Mouse (Mus musculus) left cerebral cortex, postnatal 10 days (tissue): ENCODE results near the gene Mgarp. TPM values are rescaled to one million over a fixed set of nuclear protein-coding genes. Genes with fewer than 3 reads are reported as not detected.
"Not testable (repeated sequence)": the region's sequence is repeated elsewhere in the genome, so short reads cannot be mapped to it uniquely, and the experiment has no call there.

Experiments
- DNase-seq, 2 experiments: peaks; one replicate each; pipeline ENCODE4 v3.0.0; 2021 to 2022; ENCODE audit warnings: low spot score in 2 of 2, mixed read lengths in 1 of 2; ENCODE audit errors: extremely low spot score in 1 of 2
- intact Hi-C: fragments of 180-260 bp; cut with DNase I; formaldehyde crosslinking; loops from one replicate; pipeline ENCODE4 v1.15.1; 2025
- total RNA-seq, 2 experiments: library from RNA; stranded (reverse); gene quantifications; 2 replicates each; pipeline ENCODE4 v1.2.3; 2021

Gene Mgarp
- total RNA-seq, 2 experiments from 2014 or later: not detected

DNA sequence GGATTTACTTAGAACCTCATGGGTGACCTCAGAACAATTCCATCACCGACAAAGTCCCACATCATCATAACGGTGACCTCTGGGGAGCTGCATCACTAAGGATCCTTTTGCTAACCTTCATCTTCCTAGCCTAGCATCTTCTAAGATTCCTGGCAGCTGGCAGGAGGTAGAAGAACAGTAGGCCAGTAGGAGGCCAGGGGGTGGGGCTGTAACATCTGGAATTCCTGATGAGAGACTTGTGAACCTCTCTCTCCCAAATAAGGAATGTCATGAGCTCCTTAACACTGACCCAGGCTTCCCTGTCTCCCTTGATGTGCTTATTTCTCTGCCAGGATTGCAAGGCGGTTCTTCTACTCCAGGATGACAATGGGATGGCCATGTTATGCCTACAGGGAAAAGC lies 45.7 kb downstream of the Mgarp start:
- intact Hi-C loops: no loop called here
- no peak for DNase-seq

DNA sequence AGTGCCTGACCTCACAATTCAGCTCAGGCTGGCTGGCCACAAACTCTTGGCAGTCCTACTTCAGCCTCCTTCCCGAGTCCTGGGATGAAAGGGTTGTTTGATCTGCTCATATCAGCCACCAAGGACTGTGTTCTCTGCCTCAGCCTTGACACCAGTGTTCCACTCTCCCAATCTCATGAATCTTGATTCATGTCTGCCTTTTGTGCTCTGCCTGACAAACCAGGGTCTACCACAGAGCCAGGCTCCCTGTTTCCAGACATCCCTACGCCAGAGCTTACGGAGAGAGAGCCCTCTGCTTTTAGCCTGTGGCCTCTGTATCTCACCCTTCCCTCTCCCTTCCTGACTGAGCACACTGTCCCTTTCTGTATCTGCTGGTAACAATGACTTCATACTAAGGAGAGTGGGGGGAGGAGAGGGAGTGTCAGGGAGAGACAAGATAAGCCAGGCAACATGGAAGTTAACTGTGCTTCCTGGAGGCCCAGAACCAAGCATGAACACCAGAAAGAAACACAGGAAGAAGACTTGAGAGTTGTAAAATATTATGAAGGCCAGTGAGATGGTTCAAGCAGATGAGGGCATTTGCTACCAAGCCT lies 47.8 kb downstream of the Mgarp start:
- DNase-seq: no peak
- intact Hi-C loops: no loop called here

DNA sequence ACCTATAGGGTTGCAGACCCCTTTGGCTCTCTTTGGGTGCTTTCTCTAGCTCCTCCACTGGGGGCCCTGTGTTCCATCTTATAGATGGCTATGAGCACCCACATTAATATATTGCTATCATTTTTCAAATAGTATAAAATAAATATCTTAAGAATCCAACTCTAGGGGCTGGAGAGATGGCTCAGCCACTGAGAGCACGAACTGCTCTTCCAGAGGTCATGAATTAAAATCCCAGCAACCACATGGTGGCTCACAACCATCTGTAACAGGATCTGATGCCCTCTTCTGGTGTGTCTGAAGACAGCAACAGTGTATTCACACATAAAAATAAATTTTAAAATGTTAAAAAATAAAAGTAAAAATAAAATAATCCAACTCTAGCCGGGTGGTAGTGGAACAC lies 51.5 kb downstream of the Mgarp start:
- not testable (repeated sequence) for DNase-seq

DNA sequence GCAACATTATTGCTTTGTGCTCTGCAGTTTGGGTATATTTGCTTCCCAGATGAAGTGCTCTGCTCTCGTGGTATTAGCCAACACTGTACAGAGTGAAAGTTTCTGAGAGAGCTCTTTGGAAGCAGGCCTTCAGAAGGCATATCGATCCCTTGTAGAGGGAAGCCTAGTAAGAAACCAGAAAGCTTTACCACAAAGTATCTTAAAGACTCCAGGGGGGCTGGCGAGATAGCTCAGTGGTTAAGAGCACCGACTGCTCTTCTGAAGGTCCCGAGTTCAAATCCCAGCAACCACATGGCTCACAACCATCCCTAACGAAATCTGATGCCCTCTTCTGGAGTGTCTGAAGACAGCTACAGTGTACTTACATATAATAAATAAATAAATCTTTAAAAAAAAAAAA lies 52.4 kb downstream of the Mgarp start:
- DNase-seq: not testable (repeated sequence)

More for the DNA sequence above, 51.5 kb downstream of the Mgarp start:
- intact Hi-C loops: not testable (repeated sequence)

DNA sequence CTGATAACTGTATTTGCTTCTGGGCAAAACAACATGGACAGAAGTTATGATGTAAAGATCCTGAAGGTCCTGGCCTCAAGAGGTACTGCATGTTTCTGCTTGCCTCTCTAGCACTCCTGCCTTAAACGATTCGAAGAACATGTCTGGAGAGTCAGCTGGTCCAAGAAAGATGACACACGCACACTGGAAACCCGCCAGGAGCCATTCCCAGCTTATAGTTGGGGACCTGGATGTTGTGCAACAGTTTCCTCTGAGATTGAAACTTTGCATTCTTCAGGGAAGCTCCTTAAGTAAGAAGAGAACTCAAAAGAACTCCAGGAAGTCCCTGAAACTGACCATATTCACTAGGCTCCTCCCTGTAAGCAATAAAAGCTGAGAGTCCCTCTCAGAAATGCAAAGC lies 53.3 kb downstream of the Mgarp start:
- intact Hi-C loops: no loop called here
- no peak for DNase-seq

More for the DNA sequence above, 52.4 kb downstream of the Mgarp start:
- intact Hi-C loops: not testable (repeated sequence)

DNA sequence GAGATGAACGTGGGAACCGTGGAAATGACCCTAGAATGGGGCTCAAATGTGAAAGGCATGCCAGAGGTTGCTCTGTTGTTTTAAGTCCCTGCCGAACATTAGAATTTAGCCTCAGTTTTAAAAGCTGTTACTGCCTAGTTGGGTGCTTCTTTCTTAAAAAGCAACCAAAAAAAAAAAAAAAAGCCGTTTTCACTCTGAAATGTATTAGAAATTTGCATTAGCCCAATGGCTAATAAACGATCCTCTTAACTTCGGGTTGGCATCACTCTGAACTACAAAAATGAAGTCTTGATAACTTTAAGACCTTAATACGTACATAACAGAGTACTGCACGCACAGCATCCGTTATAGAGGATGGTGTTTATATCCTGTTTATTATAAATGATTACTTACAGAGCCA lies 54.4 kb downstream of the Mgarp start:
- DNase-seq: no peak
- intact Hi-C loops: no loop called here

DNA sequence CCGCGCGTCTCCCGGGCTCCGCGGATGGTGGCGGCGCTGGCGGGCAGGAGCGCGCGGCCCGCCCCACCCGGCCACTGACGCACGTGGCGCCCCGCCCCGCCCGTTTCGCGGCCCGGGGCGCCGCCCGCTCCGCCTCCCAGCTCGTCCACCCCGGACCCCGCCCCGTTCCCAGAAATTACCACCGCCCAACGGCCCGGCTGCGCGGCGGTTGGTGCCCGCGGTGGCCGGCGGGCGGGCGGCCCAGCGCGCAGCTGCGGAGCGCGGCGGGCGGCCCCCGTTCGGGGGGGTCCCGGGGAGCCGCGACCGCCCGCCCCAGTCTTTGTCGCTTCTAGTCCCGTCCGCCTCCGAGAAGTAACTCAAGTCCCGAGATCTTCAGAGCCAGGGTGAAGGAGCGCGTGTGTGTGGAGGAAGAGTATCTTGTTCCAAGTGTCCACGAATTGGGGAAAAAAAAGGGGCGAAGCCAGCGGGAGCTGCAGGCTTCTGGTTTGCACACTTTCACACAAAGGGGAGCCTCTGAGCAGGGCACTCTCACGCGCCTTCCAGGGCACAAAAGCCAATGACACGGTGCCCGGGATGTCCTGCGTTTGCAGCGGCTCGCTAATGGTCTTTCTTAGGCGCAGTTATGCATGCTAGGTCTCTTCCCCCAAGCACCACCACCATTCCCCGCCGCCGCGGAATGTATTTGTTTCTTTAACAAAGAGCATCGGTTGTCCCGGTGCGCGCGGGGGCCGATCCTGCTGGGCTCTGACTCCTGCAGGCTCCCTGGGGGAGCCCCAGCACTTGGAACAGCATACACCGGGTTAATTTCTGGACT lies 55.1 kb downstream of the Mgarp start:
- intact Hi-C loops: loop anchor here (2.0 kb wide), 1 partner anchor 17 kb away; no protein-coding TSS in a partner anchor
- peak; percentile 44 to 92 for DNase-seq

DNA sequence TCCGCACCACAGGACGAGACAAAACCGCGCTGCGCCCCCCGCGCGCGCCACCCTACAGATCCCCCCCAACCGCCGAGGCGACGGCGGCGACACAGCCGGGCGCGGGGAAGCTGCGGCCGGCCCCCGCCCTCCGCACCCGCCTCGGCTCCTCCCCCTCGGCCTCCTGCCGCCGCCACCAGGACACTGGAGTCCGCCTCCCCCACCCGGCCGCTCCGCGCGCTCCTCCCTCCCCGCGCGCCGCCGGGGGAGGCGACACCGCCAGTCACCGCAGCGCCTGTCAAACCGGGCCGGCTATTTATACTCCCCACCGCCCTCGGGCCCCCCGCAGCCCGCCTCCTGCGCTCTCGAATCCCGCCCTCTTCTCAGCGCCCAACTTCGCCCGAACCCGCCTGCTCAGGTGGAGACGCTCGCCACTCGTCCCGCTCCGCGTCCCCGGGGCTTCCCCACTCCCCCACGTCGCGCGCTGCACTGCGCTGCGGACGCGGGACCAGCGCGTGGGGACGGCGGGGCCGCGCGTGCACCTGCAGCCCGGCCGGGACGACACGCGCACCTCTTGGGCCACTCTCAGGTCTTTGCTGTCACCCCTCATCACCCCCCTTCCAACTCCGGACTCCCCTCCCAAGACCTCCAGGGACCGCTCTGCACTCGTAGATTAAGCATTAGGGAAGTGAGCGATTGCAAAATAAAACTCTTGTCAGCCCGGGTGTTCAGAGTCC lies 55.8 kb downstream of the Mgarp start, which contains the start of gene Elf2:
Gene Elf2 (minus strand): TSS at position 112 of the 716 bp plus-strand sequence.
- DNase-seq: peak; percentile 42 to 91
- intact Hi-C loops: loop anchor here (2.0 kb wide), 1 partner anchor 18 kb away; no protein-coding TSS in a partner anchor

DNA sequence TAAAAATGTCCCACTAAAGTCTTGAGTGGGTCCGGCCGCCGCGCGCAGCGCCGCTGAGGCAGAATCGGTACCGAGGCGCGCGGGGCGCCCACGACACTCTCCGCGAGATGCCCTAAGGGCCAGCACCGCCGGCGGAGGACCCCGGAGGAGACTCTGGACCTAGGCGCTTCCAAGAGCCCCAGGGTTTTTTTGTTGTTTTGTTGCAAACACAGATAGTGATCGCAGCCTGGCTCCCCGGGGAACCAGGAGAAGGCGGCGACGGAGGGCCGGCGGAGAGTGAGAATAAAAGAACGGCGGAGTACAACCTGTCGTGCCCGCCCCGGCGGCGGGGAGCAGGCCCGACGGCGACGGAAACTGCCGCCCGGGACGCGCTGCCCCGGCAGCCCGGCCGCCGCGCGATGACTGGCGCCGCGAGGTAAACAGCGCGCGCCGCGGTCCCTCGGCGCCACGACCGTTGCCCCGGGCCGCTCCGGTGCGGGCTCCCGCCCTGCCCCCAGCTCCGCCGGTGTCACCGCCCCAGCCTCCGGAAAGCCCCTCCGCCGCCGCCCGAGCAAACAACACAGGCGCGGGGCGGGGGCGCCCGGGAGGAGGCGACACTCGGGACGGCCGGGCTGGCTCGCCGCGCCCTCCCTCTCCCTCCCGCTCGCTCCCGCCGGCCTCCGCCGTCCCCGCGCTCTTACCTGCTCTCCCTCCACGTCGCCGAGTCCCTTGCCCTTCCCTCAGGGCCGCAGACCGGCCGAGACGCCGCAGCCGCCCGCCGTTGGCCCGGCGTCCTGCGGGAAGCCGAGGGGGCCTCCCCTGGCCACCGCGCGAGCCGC lies 56.6 kb downstream of the Mgarp start:
- intact Hi-C loops: loop anchor here (2.0 kb wide), 1 partner anchor 19 kb away; no protein-coding TSS in a partner anchor
- peak in 1 of 2 experiments; percentile 69 for DNase-seq

DNA sequence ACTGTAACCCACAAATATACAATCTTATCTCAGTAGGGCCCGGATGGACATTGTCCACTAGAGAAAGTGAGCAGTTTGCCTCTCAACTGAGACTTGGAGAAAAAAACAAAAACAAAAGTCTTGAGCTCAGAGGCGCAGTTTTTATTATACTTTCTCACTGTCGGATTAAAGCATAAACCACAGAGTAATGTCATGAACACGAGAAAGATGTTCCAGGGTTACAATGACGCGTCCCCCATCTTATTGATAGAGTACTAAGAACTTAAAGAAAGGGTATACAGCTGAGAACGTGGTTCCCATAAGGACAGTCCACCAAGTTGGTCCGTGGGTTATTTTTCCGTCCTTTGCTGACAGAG lies 57.2 kb downstream of the Mgarp start:
- intact Hi-C loops: no loop called here

More for the DNA sequence above, 57.2 kb downstream of the Mgarp start:
- DNase-seq: no peak

Other genes starting within 250 kb of the Mgarp start
- 10 to 100 TPM; 49.0 to 51.0 TPM for gene Noct, start 172.3 kb downstream of the Mgarp start, total RNA-seq
- 10 to 100 TPM; 24.6 to 26.5 TPM for gene Elf2, start 56.1 kb downstream of the Mgarp start, total RNA-seq
- 100 to 1,000 TPM; 341 to 350 TPM for gene Ndufc1, start 12.2 kb upstream of the Mgarp start, total RNA-seq
- gene Naa15, start 18.4 kb upstream of the Mgarp start, total RNA-seq: 10 to 100 TPM; 48.0 to 56.5 TPM
- 10 to 100 TPM; 24.8 to 29.1 TPM for gene Rab33b, start 87.2 kb upstream of the Mgarp start, total RNA-seq
- gene Setd7, start 164.1 kb upstream of the Mgarp start, total RNA-seq: 10 to 100 TPM; 50.8 to 53.3 TPM